Mouse (Mus musculus) cerebellum, adult (tissue): ENCODE measurements around the gene Hoxb13.

Experiments
- ATAC-seq: cut with Nextera tagmentation; 2 replicates; pipeline ENCODE4 v1.9.2; 2017; ENCODE audit warnings: mild to moderate bottlenecking, moderate library complexity, mixed read lengths; ENCODE audit not compliant: insufficient number of reproducible peaks, low FRiP score, low TSS enrichment

Hoxb13 gene

GRCm38 (mm10) chr11:96187321-96187720 lies 6.8 kb upstream of the Hoxb13 start:
- ATAC-seq, result no peak

- no peak for ATAC-seq
Measured at GRCm38 (mm10) chr11:96189810-96190522, 4.2 kb upstream of the Hoxb13 start.

- no peak for ATAC-seq
Measured at GRCm38 (mm10) chr11:96191132-96191531, 3.0 kb upstream of the Hoxb13 start.

- ATAC-seq, result no peak
Measured at GRCm38 (mm10) chr11:96194401-96194710, 240 bp downstream of the Hoxb13 start.

GRCm38 (mm10) chr11:96194961-96195640 lies 985 bp downstream of the Hoxb13 start:
- ATAC-seq, result no peak

GRCm38 (mm10) chr11:96195769-96196280 lies 1.7 kb downstream of the Hoxb13 start:
- no peak for ATAC-seq

GRCm38 (mm10) chr11:96198642-96199041 lies 4.5 kb downstream of the Hoxb13 start:
- ATAC-seq, result no peak

GRCm38 (mm10) chr11:96199181-96200086 lies 5.3 kb downstream of the Hoxb13 start:
- ATAC-seq, result no peak

GRCm38 (mm10) chr11:96200183-96200655 lies 6.1 kb downstream of the Hoxb13 start:
- ATAC-seq, result no peak

- no peak for ATAC-seq
Measured at GRCm38 (mm10) chr11:96201741-96202140, 7.6 kb downstream of the Hoxb13 start.

GRCm38 (mm10) chr11:96202401-96203081 lies 8.4 kb downstream of the Hoxb13 start:
- no peak for ATAC-seq

GRCm38 (mm10) chr11:96203182-96203788 lies 9.2 kb downstream of the Hoxb13 start:
- no peak for ATAC-seq

GRCm38 (mm10) chr11:96203789-96204186 lies 9.7 kb downstream of the Hoxb13 start:
- ATAC-seq, result no peak

- no peak for ATAC-seq
Measured at GRCm38 (mm10) chr11:96204351-96204750, 10.2 kb downstream of the Hoxb13 start.

- no peak for ATAC-seq
Measured at GRCm38 (mm10) chr11:96205426-96206131, 11.5 kb downstream of the Hoxb13 start.

GRCm38 (mm10) chr11:96223813-96224212 lies 29.7 kb downstream of the Hoxb13 start:
- no peak for ATAC-seq

- no peak for ATAC-seq
Measured at GRCm38 (mm10) chr11:96227676-96228075, 33.6 kb downstream of the Hoxb13 start.

- ATAC-seq, result no peak
Measured at GRCm38 (mm10) chr11:96234906-96235305, 40.8 kb downstream of the Hoxb13 start.

- no peak for ATAC-seq
Measured at GRCm38 (mm10) chr11:96240211-96240610, 46.1 kb downstream of the Hoxb13 start.
